Mouse (Mus musculus): ENCODE results near the gene R3hdml.

- TF ChIP-seq CTCF (IDR thresholded peaks at IDR 0.05; ENCODE audit: low read depth) (no peak), EP300 (optimal IDR thresholded peaks at IDR 0.05) (no peak)
Measured at GRCm38 (mm10) chr2:163533226-163533625, 41.1 kb downstream of the R3hdml start.
